Mouse (Mus musculus) central nervous system, embryonic 18 days (tissue): ENCODE data around the gene Gtf3a. TPM values are rescaled to one million over a fixed set of nuclear protein-coding genes. Genes with fewer than 3 reads are reported as not detected.

ENCODE experiments used
- polyA plus RNA-seq: library from polyadenylated mRNA; depleted of rRNA; stranded (reverse); fragments of >200 nt; gene quantifications from 2 replicates; pipeline ENCODE4 v1.2.3, GENCODE M21; 2012; rRNA removed

Gtf3a gene
- 86.0 and 92.1 TPM in 2 replicates for polyA plus RNA-seq

GRCm38 (mm10) chr5:146948508-146949088 lies at the start of gene Gtf3a:
Gene Gtf3a (plus strand): TSS chr5:146948657.

GRCm38 (mm10) chr5:146963118-146963936 lies 14.9 kb downstream of the Gtf3a start, which contains the start of gene Mtif3:
Gene Mtif3 (minus strand): TSS chr5:146963800.

Other genes with a start within 250 kb of the Gtf3a start
- gene Usp12, start 153.7 kb upstream of the Gtf3a start, polyA plus RNA-seq = 28.6 and 30.3 TPM in 2 replicates
- 422 and 424 TPM in 2 replicates for gene Rpl21, start 115.8 kb upstream of the Gtf3a start, polyA plus RNA-seq
- 5.5 and 7.1 TPM in 2 replicates for gene Rasl11a, start 103.6 kb upstream of the Gtf3a start, polyA plus RNA-seq
- 19.9 and 23.2 TPM in 2 replicates for gene Mtif3, start 15.1 kb downstream of the Gtf3a start, polyA plus RNA-seq
- gene Lnx2, start 127.9 kb downstream of the Gtf3a start, polyA plus RNA-seq = 6.7 and 7.2 TPM in 2 replicates
- gene Polr1d, start 128.4 kb downstream of the Gtf3a start, polyA plus RNA-seq = 103 and 104 TPM in 2 replicates
- 2.5 and 2.8 TPM in 2 replicates for gene Gsx1, start 240.0 kb downstream of the Gtf3a start, polyA plus RNA-seq